Comparison of ENCODE assay signal across 15 mouse cellular contexts in the genomic region with DNA sequence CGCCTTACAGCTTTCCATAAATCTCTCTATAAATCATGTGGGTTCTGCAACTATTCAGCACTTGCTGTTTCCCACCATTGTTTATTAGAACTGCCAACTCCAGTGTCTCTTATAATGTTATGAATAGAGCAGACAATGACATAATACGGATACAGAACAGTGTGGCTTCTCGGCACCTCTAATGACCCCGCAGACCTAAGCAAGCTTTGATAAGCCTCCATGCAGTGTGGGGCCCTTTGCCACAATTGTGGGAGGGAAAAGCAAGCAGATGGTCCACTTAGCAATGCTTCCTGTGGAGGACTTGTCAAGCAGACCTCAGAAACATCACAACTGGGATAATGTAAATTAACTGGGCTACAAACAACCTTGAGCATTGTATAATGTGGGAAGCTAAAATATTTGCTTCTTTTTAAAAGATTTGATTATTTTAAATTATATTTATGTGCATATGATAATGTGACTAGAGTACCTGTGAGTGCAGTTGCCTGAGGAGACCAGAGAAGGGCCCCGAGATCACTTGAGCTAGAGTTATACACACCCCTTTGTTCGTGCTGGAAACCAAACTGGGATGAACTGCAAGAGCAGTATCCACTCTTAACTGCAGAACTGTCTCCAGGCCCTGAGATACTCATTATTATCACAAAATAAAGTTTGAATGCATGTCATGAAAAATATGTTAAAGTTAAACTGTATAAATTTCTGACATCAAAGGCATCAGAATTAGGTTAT.
A peak's percentile ranks its signal among the peaks of the same experiment; 100 is the strongest.
DNase-seq lines count a peak whose midpoint lies in the region; ATAC-seq lines count a peak whose summit lies in the region.
"Had no signal": no experiment of that assay in that cellular context is flagged by ENCODE, and none has a peak within 500 bp of the region (broad histone marks: within the 10 kb centered on the region; RNA-seq: fewer than 3 reads in every experiment).

No protein-coding gene starts in this region.

- 35% methylated on average over 6 of the region's 6 CpGs for WGBS in forebrain, embryonic 13.5 days
- WGBS in forebrain, embryonic 16.5 days = 38% methylated on average over 6 of the region's 6 CpGs
- WGBS in midbrain, embryonic 11.5 days = 64% methylated on average over 6 of the region's 6 CpGs
- 51% methylated on average over 6 of the region's 6 CpGs for WGBS in midbrain, embryonic 15.5 days
- WGBS in hindbrain, embryonic 13.5 days = 53% methylated on average over 6 of the region's 6 CpGs
- WGBS in neural tube, embryonic 12.5 days = 39% methylated on average over 6 of the region's 6 CpGs
- 64% methylated on average over 6 of the region's 6 CpGs for WGBS in limb, embryonic 10.5 days

- no peak overlapping the region for H3K27ac ChIP-seq in forebrain, embryonic 13.5 days
- H3K27ac ChIP-seq in forebrain, embryonic 16.5 days (ENCODE audit: low read length) = no peak overlapping the region
- no peak overlapping the region for H3K27ac ChIP-seq in midbrain, embryonic 11.5 days (ENCODE audit: low read depth, low read length)
- H3K27ac ChIP-seq in midbrain, embryonic 15.5 days = no peak overlapping the region
- no peak overlapping the region for H3K27ac ChIP-seq in hindbrain, embryonic 13.5 days
- no peak overlapping the region for H3K27ac ChIP-seq in neural tube, embryonic 12.5 days
- no peak overlapping the region for H3K27ac ChIP-seq in limb, embryonic 10.5 days
- H3K27ac ChIP-seq: limb, embryonic 12.5 days; liver, embryonic 14.5 days had no signal

- no peaks in the 10 kb centered on the region for H3K36me3 ChIP-seq in forebrain, embryonic 13.5 days (ENCODE audit: poor library complexity, severe bottlenecking)
- no peaks in the 10 kb centered on the region for H3K36me3 ChIP-seq in forebrain, embryonic 16.5 days (ENCODE audit: control insufficient read depth, insufficient read depth)
- no peaks in the 10 kb centered on the region for H3K36me3 ChIP-seq in midbrain, embryonic 11.5 days (ENCODE audit: control insufficient read depth, insufficient read depth, low read length)
- no peaks in the 10 kb centered on the region for H3K36me3 ChIP-seq in midbrain, embryonic 15.5 days (replicated peaks)
- no peaks in the 10 kb centered on the region for H3K36me3 ChIP-seq in hindbrain, embryonic 13.5 days
- no peaks in the 10 kb centered on the region for H3K36me3 ChIP-seq in neural tube, embryonic 12.5 days
- H3K36me3 ChIP-seq in limb, embryonic 10.5 days = no peaks in the 10 kb centered on the region
- H3K36me3 ChIP-seq: limb, embryonic 12.5 days had no signal

- no peaks in the 10 kb centered on the region for H3K9me3 ChIP-seq in forebrain, embryonic 13.5 days (replicated peaks)
- no peaks in the 10 kb centered on the region for H3K9me3 ChIP-seq in forebrain, embryonic 16.5 days (ENCODE audit: control insufficient read depth, low read length)
- H3K9me3 ChIP-seq in midbrain, embryonic 11.5 days (ENCODE audit: control insufficient read depth, low read length) = no peaks in the 10 kb centered on the region
- H3K9me3 ChIP-seq in midbrain, embryonic 15.5 days = no peaks in the 10 kb centered on the region
- H3K9me3 ChIP-seq in hindbrain, embryonic 13.5 days = no peaks in the 10 kb centered on the region
- H3K9me3 ChIP-seq in neural tube, embryonic 12.5 days = no peaks in the 10 kb centered on the region
- H3K9me3 ChIP-seq in limb, embryonic 10.5 days (replicated peaks) = no peaks in the 10 kb centered on the region
- H3K9me3 ChIP-seq: limb, embryonic 12.5 days had no signal

- ATAC-seq in forebrain, embryonic 13.5 days = peak; percentile 57; the same call in 1 of the 2 replicates
- no peak for ATAC-seq in forebrain, embryonic 16.5 days
- peak; percentile 71 for ATAC-seq in midbrain, embryonic 11.5 days (ENCODE audit: low FRiP score)
- no peak for ATAC-seq in midbrain, embryonic 15.5 days (replicated peaks)
- 0 out of 2 replicates have a peak, but pooled peaks have one; percentile 24 for ATAC-seq in hindbrain, embryonic 13.5 days (ENCODE audit: low FRiP score)
- ATAC-seq in neural tube, embryonic 12.5 days (ENCODE audit: low FRiP score, low read depth) = 0 out of 2 replicates have a peak, but pooled peaks have one; percentile 44

- no peak for DNase-seq in midbrain, embryonic 11.5 days (ENCODE audit: low spot score, missing footprints)
- no peak for DNase-seq in limb, embryonic 10.5 days (ENCODE audit: low spot score)
- DNase-seq in left cerebral cortex, adult 9 months (ENCODE audit: low spot score in 2 of 2) = no peak
- DNase-seq: cerebellum, adult 11-12 months; layer of hippocampus, postnatal 36 days; lung, postnatal 14 days; thymus, postnatal 25 days had no signal

- H3K4me2 ChIP-seq in forebrain, embryonic 13.5 days = no peak overlapping the region
- H3K4me2 ChIP-seq in forebrain, embryonic 16.5 days (ENCODE audit: low read length) = no peak overlapping the region
- no peak overlapping the region for H3K4me2 ChIP-seq in midbrain, embryonic 11.5 days
- H3K4me2 ChIP-seq in midbrain, embryonic 15.5 days = no peak overlapping the region
- no peak overlapping the region for H3K4me2 ChIP-seq in hindbrain, embryonic 13.5 days
- H3K4me2 ChIP-seq in neural tube, embryonic 12.5 days (replicated peaks) = no peak overlapping the region
- H3K4me2 ChIP-seq: limb, embryonic 12.5 days had no signal

- H3K27me3 ChIP-seq in forebrain, embryonic 13.5 days = no peaks in the 10 kb centered on the region
- no peaks in the 10 kb centered on the region for H3K27me3 ChIP-seq in forebrain, embryonic 16.5 days (replicated peaks; ENCODE audit: control insufficient read depth, insufficient read depth, low read length)
- no peaks in the 10 kb centered on the region for H3K27me3 ChIP-seq in midbrain, embryonic 11.5 days (ENCODE audit: control insufficient read depth, insufficient read depth, low read length)
- H3K27me3 ChIP-seq in midbrain, embryonic 15.5 days (replicated peaks) = no peaks in the 10 kb centered on the region
- H3K27me3 ChIP-seq in hindbrain, embryonic 13.5 days = no peaks in the 10 kb centered on the region
- no peaks in the 10 kb centered on the region for H3K27me3 ChIP-seq in neural tube, embryonic 12.5 days (replicated peaks)
- no peaks in the 10 kb centered on the region for H3K27me3 ChIP-seq in limb, embryonic 10.5 days (ENCODE audit: low read depth, poor library complexity, severe bottlenecking)
- H3K27me3 ChIP-seq: limb, embryonic 12.5 days had no signal

- no peak overlapping the region for H3K4me3 ChIP-seq in forebrain, embryonic 13.5 days
- H3K4me3 ChIP-seq in forebrain, embryonic 16.5 days (replicated peaks; ENCODE audit: low read length) = no peak overlapping the region
- no peak overlapping the region for H3K4me3 ChIP-seq in midbrain, embryonic 11.5 days (ENCODE audit: low read depth, low read length)
- H3K4me3 ChIP-seq in midbrain, embryonic 15.5 days = no peak overlapping the region
- H3K4me3 ChIP-seq in hindbrain, embryonic 13.5 days = no peak overlapping the region
- no peak overlapping the region for H3K4me3 ChIP-seq in neural tube, embryonic 12.5 days
- no peak overlapping the region for H3K4me3 ChIP-seq in limb, embryonic 10.5 days
- H3K4me3 ChIP-seq: erythroblast, embryonic 14.5 days; limb, embryonic 12.5 days had no signal

- H3K9ac ChIP-seq in forebrain, embryonic 13.5 days = no peak overlapping the region
- no peak overlapping the region for H3K9ac ChIP-seq in forebrain, embryonic 16.5 days (replicated peaks; ENCODE audit: low read depth, low read length)
- no peak overlapping the region for H3K9ac ChIP-seq in midbrain, embryonic 11.5 days (ENCODE audit: low read length)
- no peak overlapping the region for H3K9ac ChIP-seq in midbrain, embryonic 15.5 days
- H3K9ac ChIP-seq in hindbrain, embryonic 13.5 days = no peak overlapping the region
- H3K9ac ChIP-seq in neural tube, embryonic 12.5 days = no peak overlapping the region
- H3K9ac ChIP-seq: limb, embryonic 12.5 days; liver, embryonic 14.5 days had no signal

- peaks cover 4% of the 10 kb centered on the region; the same call in 1 of the 2 replicates for H3K4me1 ChIP-seq in forebrain, embryonic 13.5 days
- no peaks in the 10 kb centered on the region for H3K4me1 ChIP-seq in forebrain, embryonic 16.5 days (replicated peaks; ENCODE audit: control insufficient read depth, insufficient read depth, low read length)
- no peaks in the 10 kb centered on the region for H3K4me1 ChIP-seq in midbrain, embryonic 11.5 days (ENCODE audit: control insufficient read depth, insufficient read depth, low read length)
- no peaks in the 10 kb centered on the region for H3K4me1 ChIP-seq in midbrain, embryonic 15.5 days
- H3K4me1 ChIP-seq in hindbrain, embryonic 13.5 days (replicated peaks) = no peaks in the 10 kb centered on the region
- H3K4me1 ChIP-seq in neural tube, embryonic 12.5 days = no peaks in the 10 kb centered on the region
- H3K4me1 ChIP-seq in limb, embryonic 10.5 days = no peaks in the 10 kb centered on the region
- H3K4me1 ChIP-seq: limb, embryonic 12.5 days had no signal

Comparison
In these comparisons a context has a peak if more than half of its experiments do, and no peak if none do; other contexts are left out.
1. ATAC-seq: peak in forebrain, embryonic 13.5 days (single experiment), midbrain, embryonic 11.5 days (single experiment), hindbrain, embryonic 13.5 days (single experiment) and neural tube, embryonic 12.5 days (single experiment); none in forebrain, embryonic 16.5 days (single experiment) and midbrain, embryonic 15.5 days (single experiment).